Comparison of ENCODE assay signal across 8 mouse cellular contexts in genomic region chr1:77512431-77513195, GRCm38 (mm10). TPM values are rescaled to one million over a fixed set of nuclear protein-coding genes. Genes with fewer than 3 reads are reported as not detected.
DNase-seq lines count a peak whose midpoint lies in the region; ATAC-seq and TF ChIP-seq lines count a peak whose summit lies in the region.

No protein-coding gene starts in this region.

- H3K4me2 ChIP-seq in heart, embryonic 14.5 days (ENCODE audit: low read length): peak overlapping the region; percentile 77
- peak overlapping the region; percentile 93 for H3K4me2 ChIP-seq in hindbrain, embryonic 12.5 days (replicated peaks)
- H3K4me2 ChIP-seq in midbrain, embryonic 13.5 days (replicated peaks): peak overlapping the region; percentile 92

- no peak overlapping the region for H3K27ac ChIP-seq in heart, embryonic 14.5 days (replicated peaks in 1 of 2; ENCODE audit: control insufficient read depth in 1 of 2, insufficient read depth in 1 of 2, low read depth in 2 of 2, low read length in 2 of 2)
- H3K27ac ChIP-seq in cortical plate, adult 2 months (ENCODE audit: insufficient read depth, low read length): peak overlapping the region; percentile 92; the same call in 1 of the 2 replicates
- peak overlapping the region; percentile 87 for H3K27ac ChIP-seq in hindbrain, embryonic 12.5 days
- peak overlapping the region; percentile 90 for H3K27ac ChIP-seq in midbrain, embryonic 13.5 days

- H3K4me1 ChIP-seq in heart, embryonic 14.5 days (ENCODE audit: control insufficient read depth in 2 of 2, insufficient read depth in 2 of 2, low read length in 2 of 2): peaks cover 4 to 10% of the 10 kb centered on the region in 2 experiments
- H3K4me1 ChIP-seq in cortical plate, adult 2 months (ENCODE audit: control insufficient read depth, insufficient read depth, low read length): no peaks in the 10 kb centered on the region; the same call in 1 of the 2 replicates
- H3K4me1 ChIP-seq in hindbrain, embryonic 12.5 days: peaks cover 44% of the 10 kb centered on the region
- H3K4me1 ChIP-seq in midbrain, embryonic 13.5 days (replicated peaks): peaks cover 68% of the 10 kb centered on the region

- no peak for TF ChIP-seq CTCF in cortical plate, adult 2 months (IDR thresholded peaks at IDR 0.05; ENCODE audit: extremely low read depth, insufficient read depth, low read length)

- H3K27me3 ChIP-seq in heart, embryonic 14.5 days (ENCODE audit: control insufficient read depth, insufficient read depth, low read length): peaks cover 7% of the 10 kb centered on the region; the same call in 1 of the 2 replicates
- H3K27me3 ChIP-seq in hindbrain, embryonic 12.5 days: peaks cover 1% of the 10 kb centered on the region; the same call in 1 of the 2 replicates
- H3K27me3 ChIP-seq in midbrain, embryonic 13.5 days: peaks cover 10% of the 10 kb centered on the region

- H3K9ac ChIP-seq in heart, embryonic 14.5 days (ENCODE audit: low read length): peak overlapping the region; percentile 70
- peak overlapping the region; percentile 78 for H3K9ac ChIP-seq in hindbrain, embryonic 12.5 days
- peak overlapping the region; percentile 84 for H3K9ac ChIP-seq in midbrain, embryonic 13.5 days (replicated peaks)

- intact Hi-C loops in heart, postnatal 25 days (cut with DNase I): loop anchor here (5.0 to 10.0 kb wide), 5 partner anchors 70 to 1468 kb away; no protein-coding TSS in a partner anchor

- whole genome bisulfite sequencing in heart, embryonic 14.5 days: 10% methylated on average over 20 of the region's 20 CpGs
- WGBS in hindbrain, embryonic 12.5 days: 1% methylated on average over 20 of the region's 20 CpGs
- WGBS in midbrain, embryonic 13.5 days: 2% methylated on average over 20 of the region's 20 CpGs

- 0 out of 2 replicates have a peak, but pooled peaks cover 5% of the 10 kb centered on the region for H3K36me3 ChIP-seq in heart, embryonic 14.5 days (ENCODE audit: control insufficient read depth, insufficient read depth, low read length)
- H3K36me3 ChIP-seq in hindbrain, embryonic 12.5 days: no peaks in the 10 kb centered on the region
- peaks cover 5% of the 10 kb centered on the region; the same call in 1 of the 2 replicates for H3K36me3 ChIP-seq in midbrain, embryonic 13.5 days

- H3K4me3 ChIP-seq in heart, embryonic 14.5 days (ENCODE audit: control insufficient read depth in 1 of 2, insufficient read depth in 1 of 2, low read depth in 1 of 2, low read length in 2 of 2): peak overlapping the region; percentile 75 to 80
- peak overlapping the region; percentile 70 for H3K4me3 ChIP-seq in cortical plate, adult 2 months (ENCODE audit: insufficient read depth, low read length)
- H3K4me3 ChIP-seq in hindbrain, embryonic 12.5 days: peak overlapping the region; percentile 53
- peak overlapping the region; percentile 73 for H3K4me3 ChIP-seq in midbrain, embryonic 13.5 days (replicated peaks)

- TF ChIP-seq POLR2A in cortical plate, adult 2 months (IDR thresholded peaks at IDR 0.05; ENCODE audit: extremely low read depth, insufficient read depth, low read length): no peak

- ATAC-seq in heart, embryonic 14.5 days (ENCODE audit: insufficient number of reproducible peaks, insufficient read depth, low FRiP score, low read depth): no peak
- no peak for ATAC-seq in hindbrain, embryonic 12.5 days (ENCODE audit: low FRiP score)
- peak; percentile 18; the same call in 1 of the 2 replicates for ATAC-seq in midbrain, embryonic 13.5 days
- ATAC-seq in granulocyte monocyte progenitor cell, adult 5-6 weeks (replicated peaks; ENCODE audit: poor library complexity, severe bottlenecking): no peak

- DNase-seq in heart, postnatal 25 days (ENCODE audit: low spot score): no peak
- no peak for DNase-seq in urinary bladder, adult 2 months (ENCODE audit: low spot score)
- no peak for DNase-seq in cerebellum, postnatal 4 days (ENCODE audit: low spot score in 2 of 2)

- no peaks in the 10 kb centered on the region for H3K9me3 ChIP-seq in heart, embryonic 14.5 days (ENCODE audit: control insufficient read depth, low read length)
- H3K9me3 ChIP-seq in hindbrain, embryonic 12.5 days (replicated peaks): no peaks in the 10 kb centered on the region
- H3K9me3 ChIP-seq in midbrain, embryonic 13.5 days: no peaks in the 10 kb centered on the region

RNA-seq across cellular contexts. Expression of gene Epha4, which starts 2.3 kb away (rescaled TPM):
- 10.0 and 14.1 TPM in 2 replicates for polyA plus RNA-seq in heart, embryonic 14.5 days (2014; fragmentation: Nextera tagmentation; extraction: Ambion mirVana)
- total RNA-seq in heart, postnatal 25 days (2021): 10 to 100 TPM; 27.4 to 28.7 TPM
- polyA plus RNA-seq in cortical plate, adult 2 months (2012; rRNA removed): 74.5 and 85.1 TPM in 2 replicates
- polyA plus RNA-seq in hindbrain, embryonic 12.5 days (2016; fragmentation: Nextera tagmentation; extraction: Ambion mirVana): 34.5 and 37.0 TPM in 2 replicates
- 36.5 and 37.5 TPM in 2 replicates for polyA plus RNA-seq in midbrain, embryonic 13.5 days (2015; fragmentation: Nextera tagmentation; extraction: Ambion mirVana)
- not detected in 2 replicates for total RNA-seq in granulocyte monocyte progenitor cell, adult 5-6 weeks (2014; fragmentation: Nextera tagmentation)
- 0.31 TPM in 1 of 2 replicates, not detected in the other for total RNA-seq in granulocyte monocyte progenitor cell, adult 5-6 weeks (2017)
- polyA plus RNA-seq in urinary bladder, adult 2 months (2012; rRNA removed): 6.0 and 7.6 TPM in 2 replicates

Comparison
In these comparisons a context has a peak if more than half of its experiments do, and no peak if none do; other contexts are left out.
1. H3K27ac ChIP-seq: peak in cortical plate, adult 2 months (single experiment), hindbrain, embryonic 12.5 days (single experiment) and midbrain, embryonic 13.5 days (single experiment); none in heart, embryonic 14.5 days (0 of 2).
2. Peak in every context shown above with its lines, with median percentiles within 50 percentile points of each other: H3K4me2 ChIP-seq, H3K4me3 ChIP-seq and H3K9ac ChIP-seq.